Mouse (Mus musculus) yolk sac, embryonic 10.5 days (tissue): Measurements from ENCODE around the gene Lrrc75b.
"Not testable (repeated sequence)": the region's sequence is repeated elsewhere in the genome, so short reads cannot be mapped to it uniquely, and the experiment has no call there.

Experiments
- DNase-seq: peaks from one replicate; pipeline ENCODE4 v3.0.0-alpha.2; 2017; ENCODE audit warnings: low spot score

Lrrc75b gene

GRCm38 (mm10) chr10:75534216-75534615, 25.9 kb downstream of the Lrrc75b start:
- DNase-seq: no peak

GRCm38 (mm10) chr10:75531532-75532090, 28.5 kb downstream of the Lrrc75b start:
- DNase-seq: no peak

DNA sequence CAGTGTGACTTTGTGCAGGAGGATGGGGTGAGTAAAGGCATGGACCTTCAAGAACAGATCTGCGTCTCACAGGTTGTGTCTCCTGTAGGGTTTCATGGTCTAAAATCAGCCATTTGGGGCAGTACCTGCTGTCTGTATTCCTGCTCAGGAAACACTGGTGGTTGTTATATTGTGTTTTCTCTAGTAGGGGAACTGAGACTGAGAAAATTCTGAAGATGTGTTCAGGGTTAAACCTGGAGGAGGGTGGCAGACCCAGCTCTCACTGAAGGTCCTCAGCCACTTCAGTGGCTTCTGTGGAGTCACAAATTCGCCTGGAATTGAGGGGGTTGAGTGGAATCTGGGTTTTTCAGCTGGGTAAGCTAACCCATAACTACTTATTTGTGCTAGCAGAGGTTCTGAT, 29.8 kb downstream of the Lrrc75b start:
- DNase-seq: no peak

DNA sequence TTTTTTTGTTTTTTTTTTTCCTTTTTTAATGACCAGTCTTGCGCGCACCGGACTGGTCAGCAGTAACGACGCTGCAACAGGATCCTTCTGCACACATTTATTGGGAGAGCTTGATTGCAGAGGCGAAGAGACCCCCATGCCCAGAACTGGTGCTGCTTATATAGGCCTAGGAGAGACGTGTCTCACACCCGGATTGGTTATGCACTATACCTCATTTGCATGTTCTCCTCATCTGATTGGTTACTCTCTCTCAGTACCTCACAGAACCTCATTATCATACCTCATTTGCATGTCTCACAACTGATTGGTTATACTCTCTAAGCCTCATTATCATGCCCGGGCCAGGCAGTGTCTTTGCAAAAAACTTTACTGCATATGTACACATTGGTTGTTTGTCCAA, 34.7 kb downstream of the Lrrc75b start:
- not testable (repeated sequence) for DNase-seq

DNA sequence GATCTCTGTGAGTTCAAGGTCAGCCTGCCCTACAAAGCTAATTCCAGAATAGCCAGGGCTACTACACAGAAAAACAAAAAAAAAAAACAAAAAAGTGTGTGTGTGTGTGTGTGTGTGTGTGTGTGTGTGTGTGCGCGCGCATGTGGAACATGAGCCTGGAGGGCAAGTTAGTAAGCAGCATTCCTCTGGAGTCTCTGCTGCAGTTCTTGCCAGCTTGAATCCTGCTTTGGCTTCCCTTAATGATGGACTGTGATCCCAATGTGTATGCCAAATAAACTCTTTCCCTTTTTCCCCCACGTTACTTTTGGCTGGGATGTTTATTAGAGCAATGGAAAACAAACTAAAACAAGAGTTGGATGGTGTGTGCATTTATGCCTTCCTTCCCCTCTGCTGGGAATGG, 38.5 kb downstream of the Lrrc75b start:
- DNase-seq: no peak

GRCm38 (mm10) chr10:75520581-75520980, 39.5 kb downstream of the Lrrc75b start:
- no peak for DNase-seq

GRCm38 (mm10) chr10:75517758-75518143, 42.4 kb downstream of the Lrrc75b start, which contains the start of gene Gucd1:
Gene Gucd1, minus strand, starts transcription at chr10:75517972.
- DNase-seq: peak; percentile 97

- peak; percentile 99 for DNase-seq
Measured at GRCm38 (mm10) chr10:75517073-75517757, 42.9 kb downstream of the Lrrc75b start, which contains the start of gene Snrpd3. Gene Snrpd3, plus strand, starts transcription at chr10:75517551.

GRCm38 (mm10) chr10:75516724-75517072, 43.4 kb downstream of the Lrrc75b start:
- no peak for DNase-seq

GRCm38 (mm10) chr10:75516038-75516723, 43.9 kb downstream of the Lrrc75b start:
- peak; percentile 74 for DNase-seq

DNA sequence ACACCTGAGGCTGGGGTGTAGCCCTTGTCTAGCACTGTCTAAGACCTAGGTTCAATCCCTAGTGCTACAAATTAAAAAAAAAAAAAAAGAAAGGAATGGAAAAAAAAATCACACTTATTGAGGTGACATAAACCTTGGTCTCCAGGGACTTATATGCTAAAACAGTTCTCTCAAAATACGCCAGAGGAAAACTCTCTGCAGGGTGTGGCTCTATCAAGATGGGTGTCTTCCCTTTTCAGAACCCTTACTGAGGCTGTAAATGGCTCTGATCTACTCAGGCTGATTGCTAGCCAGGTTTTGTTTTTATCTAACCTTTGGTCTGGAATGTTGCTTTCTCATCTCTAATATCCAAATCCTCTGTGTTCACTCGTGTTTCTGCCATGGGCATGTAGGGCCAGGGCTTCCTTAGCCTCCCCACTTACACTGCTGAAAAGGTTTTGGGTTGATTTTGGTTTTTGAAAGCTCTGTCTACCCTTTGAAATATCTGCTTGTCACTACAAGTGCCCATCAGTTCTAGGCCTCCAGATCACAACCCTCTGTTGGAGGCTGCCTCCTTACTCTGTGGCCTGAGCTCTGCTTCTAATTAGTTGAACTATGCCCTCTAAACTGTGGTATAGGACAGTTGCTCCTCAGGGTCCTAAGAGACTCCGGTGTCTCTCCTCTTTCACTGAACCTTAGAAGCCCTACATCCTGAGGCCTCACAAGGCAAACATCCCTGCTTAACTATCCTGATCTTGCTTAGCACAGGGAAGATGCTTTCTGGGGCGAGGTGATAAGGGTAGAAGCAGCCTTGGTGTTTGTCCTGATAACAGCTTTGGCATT, 44.7 kb downstream of the Lrrc75b start:
- DNase-seq: peak; percentile 62

DNA sequence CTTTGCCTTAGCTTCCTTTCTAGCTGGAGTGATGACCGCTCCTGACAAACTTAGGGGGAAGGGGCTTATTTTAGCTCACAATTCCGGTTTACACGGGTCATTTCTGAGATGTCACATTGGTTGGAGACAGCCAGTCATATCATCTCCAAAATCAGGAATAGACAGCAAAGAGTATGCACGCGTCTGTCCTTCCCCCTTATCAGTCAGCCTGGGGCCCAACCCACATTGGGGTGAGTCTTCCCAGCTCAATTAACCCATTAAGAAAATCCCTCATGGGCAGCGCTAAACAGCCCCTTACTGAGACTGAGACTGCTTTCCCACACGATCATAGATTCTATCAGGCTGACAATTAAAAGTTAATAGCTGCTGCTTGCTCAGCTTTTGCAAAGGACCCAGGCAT, 45.8 kb downstream of the Lrrc75b start:
- DNase-seq: no peak

- DNase-seq: no peak
Measured at GRCm38 (mm10) chr10:75513306-75514067, 46.6 kb downstream of the Lrrc75b start.

GRCm38 (mm10) chr10:75512796-75513195, 47.3 kb downstream of the Lrrc75b start:
- DNase-seq: no peak

- DNase-seq: no peak
Measured at GRCm38 (mm10) chr10:75511897-75512296, 48.2 kb downstream of the Lrrc75b start.

DNA sequence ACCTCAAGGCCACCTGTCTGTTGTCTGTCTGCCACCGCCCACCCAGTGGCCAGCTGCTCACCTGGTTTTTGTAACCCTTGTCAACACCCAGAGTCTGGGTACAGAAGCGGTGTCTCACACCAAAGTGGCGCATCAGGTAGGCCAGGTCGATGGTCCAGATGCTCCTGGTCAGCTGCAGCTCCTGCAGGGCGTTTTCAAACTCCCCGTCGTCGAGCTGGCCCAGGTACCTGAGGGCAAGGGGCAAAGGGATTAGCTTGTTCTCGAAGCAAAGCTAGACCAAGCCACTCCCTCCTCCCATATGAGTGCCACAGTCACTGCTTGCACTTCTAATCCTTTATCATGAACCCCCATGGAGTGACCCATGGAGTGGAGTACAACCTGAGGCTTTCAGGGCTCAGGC, 49.1 kb downstream of the Lrrc75b start:
- DNase-seq: no peak

DNA sequence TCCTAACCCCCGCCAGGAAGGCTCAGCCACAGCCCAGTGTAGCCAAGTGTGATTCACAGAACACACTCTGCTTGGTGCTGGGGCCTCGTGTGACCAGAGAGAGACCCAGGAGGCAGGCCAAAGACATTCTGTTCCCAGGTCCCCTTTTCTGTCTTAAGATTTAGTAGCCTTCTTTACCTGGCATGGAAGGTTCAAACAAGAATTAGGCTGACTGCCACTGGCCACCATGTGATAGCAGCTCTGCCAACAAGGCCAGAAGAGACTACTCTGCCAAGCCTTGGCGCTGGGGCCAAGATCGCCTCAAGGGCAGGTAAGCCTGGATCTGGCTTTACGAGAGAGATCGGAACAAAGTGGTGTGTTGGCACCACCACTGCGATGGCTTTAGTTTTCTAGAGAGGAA, 49.7 kb downstream of the Lrrc75b start:
- no peak for DNase-seq

DNA sequence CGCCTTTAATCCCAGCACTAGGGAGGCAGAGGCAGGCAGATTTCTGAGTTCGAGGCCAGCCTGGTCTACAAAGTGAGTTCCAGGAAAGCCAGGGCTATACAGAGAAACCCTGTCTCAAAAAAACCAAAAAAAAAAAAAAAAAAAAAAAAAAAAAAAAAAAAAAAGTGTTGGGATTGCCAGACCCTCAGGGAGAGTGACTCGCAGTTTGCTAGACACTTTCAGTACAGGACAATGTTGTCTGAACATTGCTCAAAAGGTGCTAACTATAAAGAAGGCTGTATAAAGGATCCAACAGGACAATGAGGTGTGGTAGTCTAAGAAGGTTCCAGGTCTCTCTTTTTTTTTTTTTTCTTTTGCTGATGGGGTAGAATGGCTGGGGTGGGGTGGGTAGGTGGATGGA, 54.2 kb downstream of the Lrrc75b start:
- DNase-seq: not testable (repeated sequence)

DNA sequence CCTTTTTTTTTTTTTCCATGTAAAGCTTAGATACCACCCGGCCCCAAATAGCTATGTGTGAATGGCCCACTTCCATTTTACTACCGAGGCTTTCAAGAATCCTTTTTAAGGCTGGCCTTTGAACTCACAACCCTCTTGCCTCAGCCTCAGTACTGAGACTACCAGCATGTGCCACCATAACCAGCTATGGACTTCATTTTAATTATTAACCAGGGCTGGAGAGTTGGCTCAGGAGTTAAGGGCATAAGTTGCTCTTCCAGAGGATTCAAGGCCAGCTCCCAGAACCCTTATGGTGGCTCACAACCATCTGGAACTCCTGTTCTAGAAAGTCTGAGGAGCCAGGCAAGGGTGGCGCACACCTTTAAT, 55.0 kb downstream of the Lrrc75b start:
- peak; percentile 71 for DNase-seq

- DNase-seq: no peak
Measured at GRCm38 (mm10) chr10:75504234-75505129, 55.6 kb downstream of the Lrrc75b start.

DNA sequence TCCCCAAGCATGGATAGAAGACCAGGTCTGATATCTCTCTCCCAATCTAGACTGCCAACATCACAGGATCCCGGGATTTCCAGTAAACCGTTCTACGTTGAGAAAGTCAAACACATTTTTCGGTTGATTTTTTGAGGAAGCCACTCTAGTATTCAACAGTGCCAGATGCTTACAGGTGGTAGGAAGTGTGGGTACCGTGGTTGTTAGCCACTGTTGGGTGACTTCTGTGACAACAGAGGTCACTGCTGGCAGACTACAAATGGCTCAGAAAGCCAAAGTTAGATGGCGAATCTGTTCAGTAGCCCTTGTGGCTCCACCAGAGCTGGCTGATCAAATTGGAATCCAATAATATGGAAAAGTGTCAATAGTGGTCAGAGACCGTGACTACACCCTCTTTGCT, 56.4 kb downstream of the Lrrc75b start:
- DNase-seq: no peak
